Mouse (Mus musculus) Muller cell, postnatal 12 days (primary cell): ENCODE data around the gene Hic1.
"Not testable (repeated sequence)": the region's sequence is repeated elsewhere in the genome, so short reads cannot be mapped to it uniquely, and the experiment has no call there.

ENCODE experiments used
- DNase-seq: peaks from one replicate; pipeline ENCODE4 v3.0.0-alpha.2; 2015; ENCODE audit errors: inconsistent ontology term

The Hic1 gene

GRCm38 (mm10) chr11:75192336-75193214, 23.3 kb upstream of the Hic1 start:
- peak; percentile 85 for DNase-seq

- no peak for DNase-seq
These were observed 22.5 kb upstream of the Hic1 start for GRCm38 (mm10) chr11:75191841-75192240.

DNA sequence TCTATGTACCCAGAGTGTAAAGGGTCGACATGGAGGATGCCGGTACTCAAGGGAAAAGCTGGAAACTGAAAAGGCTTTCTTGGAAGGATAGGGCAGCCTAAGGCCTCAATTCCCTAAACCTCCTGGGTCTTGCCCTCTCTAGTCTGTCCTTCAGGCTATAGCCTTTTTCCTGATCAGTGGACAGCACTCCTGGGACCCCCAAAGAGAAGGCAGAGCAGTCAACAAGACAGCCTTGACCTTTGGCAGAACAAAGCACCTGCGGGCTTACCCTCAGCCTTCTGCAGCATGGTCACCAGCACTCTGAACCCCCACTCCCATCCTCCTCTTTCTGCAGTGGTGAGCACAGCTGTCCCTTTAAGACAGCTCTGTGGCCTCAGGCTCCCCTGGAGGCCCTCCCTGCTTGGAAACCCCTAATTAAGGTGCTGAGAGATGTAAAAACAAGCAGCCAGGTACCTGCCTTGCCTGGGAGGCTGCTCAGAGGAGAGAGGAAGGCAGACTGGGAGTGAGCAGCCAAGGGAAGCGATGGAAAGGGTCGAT, 21.7 kb upstream of the Hic1 start, which contains the start of gene Dph1:
TSS of gene Dph1 (minus strand) at position 337 of the 537 bp plus-strand sequence.
- DNase-seq: no peak

DNA sequence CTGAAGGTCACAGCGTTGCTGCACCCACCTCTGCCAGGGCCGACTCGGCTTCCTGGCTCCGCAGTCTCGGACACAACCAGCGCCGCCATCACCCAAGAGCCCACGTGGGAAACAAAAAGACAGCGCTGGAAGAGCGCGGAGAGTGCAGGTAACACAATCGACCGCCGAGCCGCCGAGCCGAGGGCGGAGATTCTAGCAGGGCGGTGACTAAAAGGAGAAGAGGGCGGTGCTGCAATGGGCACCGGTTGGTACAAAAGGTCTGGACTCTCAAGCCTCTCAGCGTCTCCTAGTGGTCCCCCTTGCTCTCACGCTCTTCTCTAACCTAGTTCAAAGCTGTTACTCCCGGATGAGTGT, 21.0 kb upstream of the Hic1 start:
- DNase-seq: peak; percentile 88

DNA sequence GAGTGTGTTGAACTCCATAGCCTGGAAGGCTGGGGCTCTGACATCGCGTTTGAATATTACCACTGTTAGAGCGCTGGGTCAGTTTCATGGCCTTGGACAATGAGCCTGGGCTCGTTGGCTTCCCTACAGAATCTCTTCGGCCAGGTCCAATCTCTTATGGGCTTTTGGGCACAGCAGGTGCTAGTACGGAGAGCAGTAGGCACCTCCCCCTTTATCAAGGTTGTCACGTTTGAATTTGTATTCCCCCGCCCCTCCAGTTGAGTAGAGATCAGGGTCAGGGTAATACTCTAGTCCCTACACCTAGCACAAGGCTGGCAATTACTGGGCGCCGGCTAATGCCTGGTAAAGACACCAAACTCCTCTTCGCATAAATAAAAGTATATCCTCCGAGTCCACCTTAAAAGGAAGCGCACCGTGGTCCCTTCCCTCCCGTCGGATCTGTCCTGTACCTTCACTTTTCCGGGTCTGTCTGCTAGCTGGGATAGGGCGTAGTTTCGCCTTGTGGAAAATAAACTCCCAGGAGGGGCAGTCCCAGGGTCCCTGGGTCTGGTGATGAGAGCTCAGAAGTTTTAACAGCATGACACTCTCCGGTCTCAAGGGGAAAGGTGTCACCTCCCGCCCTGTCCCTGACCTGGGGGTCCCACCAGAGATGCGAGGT, 20.5 kb upstream of the Hic1 start:
- DNase-seq: no peak

- DNase-seq: no peak
These were observed 15.7 kb upstream of the Hic1 start for GRCm38 (mm10) chr11:75184986-75185385.

DNA sequence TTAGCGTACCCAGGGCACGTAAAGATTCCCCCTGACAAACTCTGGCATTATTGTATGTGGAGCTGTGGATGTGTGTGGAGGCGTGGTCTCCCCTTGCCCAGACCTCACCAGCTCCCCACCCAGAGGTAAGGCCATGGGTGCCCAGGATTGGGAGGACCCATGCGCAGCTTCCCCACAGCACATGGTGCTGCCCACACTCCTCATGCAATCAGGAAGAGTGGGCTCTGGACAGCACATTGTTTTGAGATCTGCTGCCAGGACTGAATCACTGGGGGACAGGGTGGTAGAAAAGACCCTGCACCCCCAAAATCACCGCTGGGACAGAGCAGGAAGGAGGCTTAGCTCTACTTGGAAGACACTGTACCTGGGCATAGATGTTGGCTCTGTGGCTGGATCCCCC, 15.3 kb upstream of the Hic1 start:
- DNase-seq: no peak

DNA sequence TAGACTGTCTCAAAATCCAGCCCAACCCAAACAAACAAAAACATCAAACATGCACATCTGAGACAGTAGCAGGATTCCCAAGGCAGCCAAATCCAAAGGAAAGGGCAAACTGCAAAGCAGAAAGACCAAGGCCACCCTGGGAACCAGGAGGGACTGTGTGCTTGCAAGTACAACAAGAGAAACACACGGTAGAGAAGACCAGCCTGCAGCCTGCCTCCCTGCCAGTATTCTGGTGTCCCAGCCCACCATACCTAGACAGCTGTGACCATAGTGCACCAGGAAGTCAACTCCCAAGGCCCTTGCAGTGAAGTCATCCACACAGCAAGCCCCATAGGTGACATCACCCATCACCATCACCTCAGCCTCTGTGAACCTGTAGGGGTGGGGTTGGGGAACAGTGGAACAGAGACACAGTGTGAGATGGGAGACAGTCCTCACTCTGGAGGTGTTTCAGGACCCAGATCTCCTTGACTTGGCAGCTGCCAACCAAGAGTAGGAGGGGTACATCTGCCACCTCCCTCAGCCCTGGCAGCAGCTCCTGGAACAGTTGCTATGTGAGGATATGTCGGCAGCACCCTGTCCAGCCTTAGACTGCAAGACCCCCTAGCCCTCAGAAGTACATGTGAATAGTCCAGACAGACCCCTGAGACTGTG, 14.7 kb upstream of the Hic1 start:
- no peak for DNase-seq

DNA sequence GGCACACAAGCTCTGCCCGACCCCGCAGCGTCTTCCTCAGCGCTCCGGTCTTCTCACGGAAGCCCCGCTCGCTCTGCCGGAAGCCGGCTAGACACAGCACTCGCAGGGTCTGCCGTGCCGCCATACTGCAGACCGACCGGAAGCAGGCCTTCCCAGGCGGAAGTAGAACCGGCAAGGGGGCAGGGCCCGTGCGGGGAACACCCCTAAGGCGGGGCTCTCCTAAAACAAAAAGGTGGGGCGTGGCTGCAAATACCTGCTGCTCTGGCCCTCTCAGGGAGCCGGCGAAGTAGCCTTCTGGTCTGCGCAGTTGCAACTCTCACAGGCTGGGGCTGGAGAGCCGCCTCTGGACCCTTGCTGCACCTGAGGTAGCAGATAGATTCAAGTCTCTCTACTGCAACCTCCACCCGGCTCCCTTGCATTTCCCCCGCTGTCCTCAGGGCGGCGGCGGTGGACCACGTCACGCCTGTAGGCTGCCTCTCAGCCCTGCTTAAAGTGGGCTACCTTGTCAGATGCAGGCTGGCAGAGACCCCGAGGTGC, 9.4 kb upstream of the Hic1 start, which contains the start of gene Ovca2:
TSS of gene Ovca2 (minus strand) at position 164 of the 537 bp plus-strand sequence.
- DNase-seq: peak; percentile 93

GRCm38 (mm10) chr11:75178011-75178410, 8.7 kb upstream of the Hic1 start:
- DNase-seq: no peak

- DNase-seq: not testable (repeated sequence)
These were observed 5.3 kb upstream of the Hic1 start for GRCm38 (mm10) chr11:75174574-75174973.

GRCm38 (mm10) chr11:75173799-75174165, 4.5 kb upstream of the Hic1 start:
- no peak for DNase-seq

DNA sequence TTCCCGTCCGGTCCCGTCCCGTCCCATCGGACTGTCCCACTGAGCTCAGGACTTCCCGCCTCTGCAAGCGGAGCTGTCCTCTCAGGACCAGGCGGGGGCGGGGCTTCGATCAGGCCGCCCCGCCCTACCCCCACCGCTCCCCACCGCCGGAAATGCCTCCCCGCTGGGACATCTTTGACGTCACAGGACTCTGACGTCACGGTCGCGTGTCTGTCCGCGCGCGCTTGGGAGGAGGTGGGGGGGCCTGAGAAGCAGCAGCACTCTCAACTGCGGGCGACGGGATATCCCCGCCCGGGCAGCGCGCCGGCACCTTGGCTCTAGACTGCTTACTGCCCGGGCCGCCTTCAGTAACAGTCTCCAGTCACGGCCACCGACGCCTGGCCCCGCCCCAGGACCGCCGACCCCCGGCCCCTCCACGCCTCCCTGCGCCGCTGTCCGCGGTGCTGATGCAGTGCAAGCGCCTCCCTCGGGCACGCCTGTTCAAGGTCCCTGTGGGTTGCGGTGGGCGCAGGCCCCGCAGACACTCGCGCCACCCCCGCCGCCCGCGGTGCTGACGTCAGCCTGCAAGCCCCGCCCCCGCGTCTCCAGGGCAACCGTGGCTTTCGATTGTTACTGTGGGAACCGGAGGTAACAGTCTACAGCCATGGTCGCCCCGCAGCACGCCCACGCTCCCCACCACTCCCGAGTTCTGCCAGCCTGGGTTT, 3.9 kb upstream of the Hic1 start:
- DNase-seq: peak; percentile 95

DNA sequence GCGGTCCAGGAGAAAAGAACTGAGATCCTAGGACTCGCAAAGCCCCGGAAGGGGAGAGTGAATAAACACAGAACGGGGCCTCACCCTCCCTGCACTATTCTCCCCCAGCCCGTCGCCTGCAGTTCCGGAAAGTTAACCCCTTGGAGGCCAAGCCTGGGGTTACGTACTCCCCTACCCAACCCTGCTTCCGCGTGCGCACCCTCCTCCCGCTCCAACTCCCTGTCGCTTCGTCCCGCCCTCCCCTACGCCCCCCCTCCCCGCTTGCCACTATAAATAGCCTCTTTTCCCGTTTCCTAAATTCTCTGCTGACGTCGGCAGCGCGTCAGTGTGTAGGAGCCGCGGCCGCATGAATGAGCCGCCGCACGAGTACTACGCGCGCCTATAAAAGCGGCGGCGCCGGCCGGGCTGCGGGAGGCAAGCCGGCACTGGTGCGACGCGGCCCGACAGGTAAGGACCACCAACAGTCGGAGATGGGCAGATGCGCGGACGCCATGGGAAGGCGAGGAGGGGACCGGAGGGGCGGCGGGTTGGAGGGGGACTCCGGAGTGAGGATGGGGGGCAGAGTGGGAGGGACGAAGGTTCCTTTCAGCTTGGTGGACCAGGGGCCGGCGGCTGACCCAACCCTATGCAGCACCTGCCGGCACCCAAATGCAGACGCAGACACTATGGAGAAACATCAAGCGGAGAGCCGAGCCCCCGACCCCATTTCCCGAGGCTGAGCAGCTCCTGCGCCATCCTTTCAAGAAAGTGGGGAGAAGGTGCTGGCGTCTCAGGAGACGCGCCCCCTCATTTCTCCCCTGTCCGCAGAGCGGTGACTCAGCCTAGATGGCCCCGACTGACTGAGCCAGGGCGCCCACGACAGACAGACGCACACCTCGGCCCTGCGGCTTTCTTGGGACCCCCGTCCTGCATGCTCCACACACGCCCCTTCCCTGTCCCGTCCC, 3.1 kb upstream of the Hic1 start:
- DNase-seq: peak; percentile 61

GRCm38 (mm10) chr11:75171186-75171865, 2.0 kb upstream of the Hic1 start:
- DNase-seq: no peak

- DNase-seq: peak; percentile 97
These were observed 925 bp upstream of the Hic1 start for GRCm38 (mm10) chr11:75170136-75170751.

GRCm38 (mm10) chr11:75168590-75169361, 543 bp downstream of the Hic1 start:
- peak; percentile 90 for DNase-seq
